Mouse (Mus musculus) testis, adult 2 months (tissue): ENCODE measurements at regions not wholly inside any gene's neighbourhood (a gene's known extent, or its start where the extent isn't known, plus 50 kb on each side); places are given as distances from the start of the nearest gene placed in this dataset.

ENCODE experiments used
- CTCF ChIP-seq: fragments of 200-500 bp; IDR thresholded peaks from 2 replicates; pipeline ENCODE4 v1.5.1; 2012; ENCODE audit warnings: low read depth, mild to moderate bottlenecking, inconsistent platforms, low read length, moderate library complexity; ENCODE audit not compliant: control insufficient read depth, insufficient read depth, insufficient replicate concordance
- POLR2A ChIP-seq: fragments of 200-500 bp; IDR thresholded peaks from 2 replicates; pipeline ENCODE4 v1.6.1; 2012; ENCODE audit warnings: low read depth, mild to moderate bottlenecking, inconsistent platforms, low read length, moderate library complexity; ENCODE audit not compliant: control insufficient read depth

DNA sequence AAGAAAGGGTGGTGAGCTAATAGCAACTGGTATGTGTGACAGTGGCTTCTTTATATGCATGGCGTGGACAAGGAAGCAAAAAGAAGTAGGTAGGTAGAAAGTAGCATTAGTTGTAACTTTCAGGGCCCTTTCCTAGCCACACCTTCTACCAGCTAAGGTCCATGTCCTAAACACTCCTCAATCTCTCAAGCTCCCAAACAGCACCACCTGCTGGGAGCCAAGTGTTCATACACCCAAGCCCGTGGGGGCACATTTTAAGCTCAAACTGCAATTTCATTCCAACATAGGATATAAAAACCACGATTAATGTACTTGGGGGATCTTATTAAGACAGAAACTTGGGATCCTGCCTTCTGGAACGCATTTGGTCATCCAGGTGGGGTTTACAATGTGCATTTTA is 141.6 kb upstream of the Cox10 start:
- TF ChIP-seq POLR2A: no peak
- peak; percentile 27; the same call in 1 of the 2 replicates for TF ChIP-seq CTCF
